Mouse (Mus musculus) heart, embryonic 13.5 days (tissue): ENCODE data around the gene Slc4a8. TPM values are rescaled to one million over a fixed set of nuclear protein-coding genes. Genes with fewer than 3 reads are reported as not detected.
"Not testable (repeated sequence)": the region's sequence is repeated elsewhere in the genome, so short reads cannot be mapped to it uniquely, and the experiment has no call there.

Source experiments
- ATAC-seq: fragments of 200-750 bp; cut with Nextera tagmentation; 2 replicates; pipeline ENCODE4 v1.8.0; 2017; ENCODE audit warnings: moderate TSS enrichment; ENCODE audit not compliant: insufficient number of reproducible peaks, low FRiP score, low TSS enrichment; ENCODE audit errors: extremely low read depth
- H3K27ac ChIP-seq: fragments of 300-500 bp; sonication (generic); replicated peaks from 2 replicates; pipeline ENCODE4 v1.5.1; 2015; ENCODE audit warnings: moderate library complexity, mild to moderate bottlenecking, inconsistent platforms
- H3K27me3 ChIP-seq: fragments of 300-500 bp; sonication (generic); replicated peaks from 2 replicates; pipeline ENCODE4 v1.6.1; 2015; ENCODE audit warnings: mild to moderate bottlenecking, inconsistent platforms
- H3K36me3 ChIP-seq: fragments of 300-500 bp; sonication (generic); 2 replicates; pipeline ENCODE4 v1.6.1; 2015; ENCODE audit warnings: mild to moderate bottlenecking, inconsistent platforms
- H3K4me1 ChIP-seq: fragments of 300-500 bp; sonication (generic); 2 replicates; pipeline ENCODE4 v1.6.1; 2015; ENCODE audit warnings: inconsistent platforms
- H3K4me2 ChIP-seq: fragments of 300-500 bp; sonication (generic); 2 replicates; pipeline ENCODE4 v1.6.1; 2015; ENCODE audit warnings: inconsistent platforms, mild to moderate bottlenecking, moderate library complexity
- H3K4me3 ChIP-seq: fragments of 300-500 bp; sonication (generic); 2 replicates; pipeline ENCODE4 v1.5.1; 2015; ENCODE audit warnings: moderate library complexity, mild to moderate bottlenecking, inconsistent platforms
- H3K9ac ChIP-seq: fragments of 300-500 bp; sonication (generic); 2 replicates; pipeline ENCODE4 v1.6.1; 2015; ENCODE audit warnings: inconsistent platforms, mild to moderate bottlenecking, moderate library complexity
- H3K9me3 ChIP-seq: fragments of 300-500 bp; sonication (generic); 2 replicates; pipeline ENCODE4 v1.6.1; 2016; ENCODE audit warnings: inconsistent platforms
- WGBS: fragments of 180-500 bp; shearing (Covaris S2); methylation state at CpG from one replicate; pipeline ENCODE4 v1.1.7; 2015; ENCODE audit warnings: mixed read lengths; 5-methylcytosine and 5-hydroxymethylcytosine counted together
- polyA plus RNA-seq: library from polyadenylated mRNA; unstranded; fragments of >200 nt; fragmentation: Nextera tagmentation; extraction: Ambion mirVana; gene quantifications from 2 replicates; pipeline ENCODE4 v1.2.1, GENCODE M21; 2015

The Slc4a8 gene
- polyA plus RNA-seq, 1 experiment from 2014 or later: 1.1 TPM

DNA sequence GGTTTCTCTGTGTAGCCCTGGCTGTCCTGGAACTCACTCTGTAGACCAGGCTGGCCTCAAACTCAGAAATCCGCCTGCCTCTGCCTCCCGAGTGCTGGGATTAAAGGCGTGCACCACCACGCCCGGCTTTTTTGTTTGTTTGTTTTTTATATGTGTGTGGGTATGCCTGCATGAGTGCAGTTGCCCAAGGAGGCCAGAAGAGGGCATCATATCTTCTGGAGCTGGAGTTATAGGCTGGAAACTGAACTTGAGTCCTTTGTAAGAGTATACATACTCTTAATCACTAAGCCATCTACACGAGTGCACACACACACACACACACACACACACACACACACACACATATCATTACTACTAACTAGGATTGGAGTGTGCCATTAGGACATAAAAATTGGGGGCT lies 12.3 kb downstream of the Slc4a8 start:
- not testable (repeated sequence) for H3K9ac ChIP-seq, H3K4me1 ChIP-seq, H3K4me2 ChIP-seq, ATAC-seq, H3K4me3 ChIP-seq, H3K9me3 ChIP-seq, H3K36me3 ChIP-seq, H3K27ac ChIP-seq
- 87% methylated on average over 6 of the region's 6 CpGs for WGBS
- H3K27me3 ChIP-seq: peaks cover 91% of the 10 kb centered on the region

- Histone ChIP-seq H3K9ac (no peak overlapping the region), H3K4me3 (no peak overlapping the region), H3K36me3 (no peaks in the 10 kb centered on the region), H3K27ac (no peak overlapping the region), H3K4me2 (no peak overlapping the region), H3K4me1 (peaks cover 19% of the 10 kb centered on the region), H3K27me3 (peaks cover 91% of the 10 kb centered on the region), H3K9me3 (no peaks in the 10 kb centered on the region)
- 53% methylated on average over 19 of the region's 19 CpGs for WGBS
- ATAC-seq: no peak
Measured at GRCm38 (mm10) chr15:100775189-100776166, 13.9 kb downstream of the Slc4a8 start.

DNA sequence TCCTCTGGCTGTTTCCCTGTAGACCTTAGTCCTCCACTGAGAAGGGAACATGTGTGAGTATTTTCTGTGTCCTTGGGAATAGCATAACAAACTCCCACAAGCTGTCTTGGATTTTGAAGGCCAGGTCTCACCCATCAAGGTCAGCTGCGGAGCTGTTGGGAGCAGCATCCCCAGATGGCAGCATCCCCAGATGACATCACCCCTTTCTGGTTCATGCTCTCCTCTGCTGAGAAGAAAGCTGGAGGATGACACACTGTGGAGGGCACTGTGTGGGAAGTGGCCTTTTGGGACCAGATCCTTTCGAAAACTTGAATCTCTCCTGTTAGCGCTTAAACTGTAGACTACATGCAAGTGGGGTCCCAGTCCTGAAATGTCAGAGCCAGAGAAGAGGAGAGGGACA lies 14.9 kb downstream of the Slc4a8 start:
- Histone ChIP-seq H3K4me3 (no peak overlapping the region), H3K27me3 (peaks cover 91% of the 10 kb centered on the region), H3K9ac (no peak overlapping the region), H3K9me3 (no peaks in the 10 kb centered on the region), H3K4me2 (no peak overlapping the region), H3K4me1 (peaks cover 20% of the 10 kb centered on the region), H3K36me3 (no peaks in the 10 kb centered on the region), H3K27ac (no peak overlapping the region)
- ATAC-seq: no peak
- WGBS: 80% methylated on average over 3 of the region's 3 CpGs

- 58% methylated on average over 32 of the region's 32 CpGs for WGBS
- Histone ChIP-seq H3K36me3 (no peaks in the 10 kb centered on the region), H3K9ac (no peak overlapping the region), H3K9me3 (no peaks in the 10 kb centered on the region), H3K27ac (no peak overlapping the region), H3K4me2 (no peak overlapping the region), H3K4me1 (peaks cover 20% of the 10 kb centered on the region), H3K27me3 (peaks cover 90% of the 10 kb centered on the region), H3K4me3 (no peak overlapping the region)
- ATAC-seq: no peak
Measured at GRCm38 (mm10) chr15:100777020-100778016, 15.8 kb downstream of the Slc4a8 start.

DNA sequence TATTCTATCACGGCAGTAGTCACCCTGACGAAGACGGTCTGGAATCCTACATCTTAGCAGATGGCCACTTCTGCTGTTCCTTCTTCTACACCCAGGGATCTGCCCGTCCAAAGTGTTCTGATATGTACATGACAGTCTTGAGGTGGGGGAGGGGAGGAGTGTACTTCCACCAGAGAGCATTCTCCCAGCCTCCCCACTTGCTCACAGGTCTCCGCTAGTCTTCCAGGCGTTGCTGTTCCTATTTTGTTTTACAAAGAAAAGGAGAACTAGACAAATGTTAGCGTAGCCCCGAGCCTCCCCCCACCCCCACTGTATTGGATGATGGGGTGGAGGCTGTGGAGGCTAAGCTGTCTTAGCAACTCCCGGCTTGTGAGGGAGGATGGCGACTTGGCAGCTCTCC lies 18.3 kb downstream of the Slc4a8 start:
- H3K4me1 ChIP-seq: peaks cover 18% of the 10 kb centered on the region
- H3K27ac ChIP-seq: no peak overlapping the region
- no peak overlapping the region for H3K4me3 ChIP-seq
- WGBS: 52% methylated on average over 10 of the region's 10 CpGs
- no peaks in the 10 kb centered on the region for H3K36me3 ChIP-seq
- peaks cover 81% of the 10 kb centered on the region for H3K27me3 ChIP-seq
- no peak for ATAC-seq
- H3K9ac ChIP-seq: no peak overlapping the region
- H3K9me3 ChIP-seq: no peaks in the 10 kb centered on the region
- no peak overlapping the region for H3K4me2 ChIP-seq

GRCm38 (mm10) chr15:100783244-100783987 lies 21.9 kb downstream of the Slc4a8 start:
- 86% methylated on average over 13 of the region's 13 CpGs for WGBS
- Histone ChIP-seq H3K4me2 (no peak overlapping the region), H3K36me3 (no peaks in the 10 kb centered on the region), H3K27ac (no peak overlapping the region), H3K27me3 (peaks cover 71% of the 10 kb centered on the region), H3K9ac (no peak overlapping the region), H3K4me3 (no peak overlapping the region), H3K4me1 (peaks cover 11% of the 10 kb centered on the region), H3K9me3 (no peaks in the 10 kb centered on the region)
- no peak for ATAC-seq

DNA sequence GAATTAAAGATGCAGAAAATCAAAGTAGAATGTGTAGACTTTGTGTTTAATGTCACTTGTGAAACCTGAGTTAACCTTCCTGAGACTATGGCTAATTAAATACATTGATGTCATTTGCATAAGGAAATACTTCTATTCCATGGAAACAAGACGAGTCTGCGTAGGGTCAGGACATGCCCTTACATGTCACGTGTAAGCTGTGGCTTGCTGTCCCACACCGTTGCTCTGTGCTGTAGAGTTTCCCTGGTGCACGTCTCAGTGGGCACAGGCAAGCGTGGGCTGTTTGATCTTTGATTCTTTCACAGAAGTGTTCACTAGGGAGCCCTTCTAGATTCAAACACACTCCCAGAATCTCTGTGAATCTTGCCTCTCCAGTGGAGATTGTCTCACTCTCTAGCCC lies 28.7 kb downstream of the Slc4a8 start:
- Histone ChIP-seq H3K4me1 (no peaks in the 10 kb centered on the region), H3K9ac (no peak overlapping the region), H3K9me3 (no peaks in the 10 kb centered on the region), H3K27me3 (peaks cover 60% of the 10 kb centered on the region), H3K4me2 (no peak overlapping the region), H3K4me3 (no peak overlapping the region), H3K36me3 (no peaks in the 10 kb centered on the region), H3K27ac (no peak overlapping the region)
- ATAC-seq: no peak
- WGBS: 78% methylated on average over 6 of the region's 6 CpGs

GRCm38 (mm10) chr15:100792324-100792723 lies 30.8 kb downstream of the Slc4a8 start:
- Histone ChIP-seq H3K36me3 (no peaks in the 10 kb centered on the region), H3K27ac (no peak overlapping the region), H3K4me1 (no peaks in the 10 kb centered on the region), H3K9ac (no peak overlapping the region), H3K4me2 (no peak overlapping the region), H3K9me3 (no peaks in the 10 kb centered on the region), H3K4me3 (no peak overlapping the region), H3K27me3 (peaks cover 46% of the 10 kb centered on the region)
- 38% methylated on average over 2 of the region's 2 CpGs for WGBS
- no peak for ATAC-seq

- no peaks in the 10 kb centered on the region for H3K36me3 ChIP-seq
- no peaks in the 10 kb centered on the region for H3K4me1 ChIP-seq
- WGBS: 47% methylated on average over 13 of the region's 13 CpGs
- H3K9ac ChIP-seq: no peak overlapping the region
- no peak for ATAC-seq
- H3K27me3 ChIP-seq: peaks cover 27% of the 10 kb centered on the region
- H3K4me3 ChIP-seq: no peak overlapping the region
- H3K27ac ChIP-seq: no peak overlapping the region
- H3K4me2 ChIP-seq: no peak overlapping the region
- H3K9me3 ChIP-seq: no peaks in the 10 kb centered on the region
Measured at GRCm38 (mm10) chr15:100800914-100801313, 39.4 kb downstream of the Slc4a8 start.

DNA sequence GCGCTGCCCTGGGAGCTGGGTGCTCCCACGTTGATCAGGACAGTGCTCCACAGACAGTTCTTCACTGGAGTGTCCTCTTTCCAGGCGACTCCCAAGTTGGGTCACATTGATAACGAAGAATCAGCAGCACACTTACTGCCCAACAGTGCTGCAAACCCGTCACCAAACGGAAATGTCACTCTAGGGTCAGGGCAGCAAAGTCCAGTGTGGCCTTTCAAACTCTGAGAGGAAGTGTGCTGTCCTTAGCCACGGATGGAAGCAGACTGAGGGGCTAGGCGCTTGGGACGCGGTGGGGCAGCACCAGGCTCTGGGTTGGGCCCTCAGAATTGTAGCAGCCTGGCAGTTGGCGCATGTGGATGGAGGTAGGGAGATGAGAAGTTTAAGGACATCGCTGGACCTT lies 46.5 kb downstream of the Slc4a8 start:
- peaks cover 12% of the 10 kb centered on the region for H3K4me1 ChIP-seq
- H3K4me2 ChIP-seq: no peak overlapping the region
- no peak for ATAC-seq
- WGBS: 65% methylated on average over 12 of the region's 12 CpGs
- no peak overlapping the region for H3K27ac ChIP-seq
- H3K9me3 ChIP-seq: no peaks in the 10 kb centered on the region
- H3K9ac ChIP-seq: no peak overlapping the region
- H3K36me3 ChIP-seq: no peaks in the 10 kb centered on the region
- peaks cover 12% of the 10 kb centered on the region for H3K27me3 ChIP-seq
- no peak overlapping the region for H3K4me3 ChIP-seq

DNA sequence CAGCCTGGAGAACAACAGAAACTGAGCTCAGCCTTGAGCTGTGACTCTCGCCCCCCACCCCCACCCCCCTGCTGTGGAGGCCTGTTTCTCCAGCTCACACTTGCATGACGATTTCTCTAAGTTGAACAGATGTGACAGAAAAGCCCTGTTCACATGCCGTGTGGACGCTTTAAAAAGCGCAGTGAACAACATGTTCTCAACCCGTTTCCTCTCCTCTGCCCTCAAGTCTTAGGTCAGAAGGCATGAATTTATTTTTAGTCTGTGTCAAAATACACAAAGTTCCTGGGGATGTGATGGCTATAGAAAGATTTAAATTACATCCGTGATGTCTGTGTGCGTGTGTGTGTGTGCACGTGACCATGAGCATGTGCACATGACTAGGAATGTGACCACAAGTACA lies 46.9 kb downstream of the Slc4a8 start:
- Histone ChIP-seq H3K9ac (no peak overlapping the region), H3K27me3 (peaks cover 17% of the 10 kb centered on the region), H3K4me2 (no peak overlapping the region), H3K4me1 (peaks cover 12% of the 10 kb centered on the region), H3K27ac (no peak overlapping the region), H3K4me3 (no peak overlapping the region), H3K36me3 (no peaks in the 10 kb centered on the region), H3K9me3 (no peaks in the 10 kb centered on the region)
- WGBS: 78% methylated on average over 9 of the region's 9 CpGs
- no peak for ATAC-seq
